Mouse (Mus musculus) forebrain, embryonic 14.5 days (tissue): Measurements from ENCODE around the gene Crygn. TPM values are rescaled to one million over a fixed set of nuclear protein-coding genes. Genes with fewer than 3 reads are reported as not detected.

Experiments
- ATAC-seq: fragments of 200-750 bp; cut with Nextera tagmentation; 2 replicates; pipeline ENCODE4 v1.8.0; 2017; ENCODE audit warnings: mild to moderate bottlenecking, moderate library complexity
- DNase-seq: peaks from one replicate; pipeline ENCODE4 v3.0.0-alpha.2; 2015; ENCODE audit warnings: low spot score
- H3K27ac ChIP-seq: fragments of 300-500 bp; sonication (generic); 2 replicates; pipeline ENCODE4 v1.5.1; 2014; ENCODE audit warnings: low read depth, mild to moderate bottlenecking, control low read depth, low read length, moderate library complexity
- H3K27me3 ChIP-seq: fragments of 300-500 bp; sonication (generic); replicated peaks from 2 replicates; pipeline ENCODE4 v1.6.1; 2014; ENCODE audit warnings: low read length, control low read depth, mixed read lengths; ENCODE audit not compliant: control insufficient read depth, insufficient read depth
- H3K36me3 ChIP-seq: fragments of 300-500 bp; sonication (generic); 2 replicates; pipeline ENCODE4 v1.6.1; 2014; ENCODE audit warnings: low read length, control low read depth; ENCODE audit not compliant: control insufficient read depth, insufficient read depth
- H3K4me1 ChIP-seq: fragments of 300-500 bp; sonication (generic); 2 replicates; pipeline ENCODE4 v1.6.1; 2014; ENCODE audit warnings: antibody characterized with exemption, low read length, control low read depth; ENCODE audit not compliant: control insufficient read depth, insufficient read depth
- H3K4me2 ChIP-seq: fragments of 300-500 bp; sonication (generic); 2 replicates; pipeline ENCODE4 v1.6.1; 2014; ENCODE audit warnings: mild to moderate bottlenecking, control low read depth, low read length
- H3K4me3 ChIP-seq: fragments of 300-500 bp; sonication (generic); 2 replicates; pipeline ENCODE4 v1.5.1; 2014; ENCODE audit warnings: low read depth, low read length, control low read depth
- H3K9ac ChIP-seq: fragments of 300-500 bp; sonication (generic); 2 replicates; pipeline ENCODE4 v1.6.1; 2014; ENCODE audit warnings: mild to moderate bottlenecking, low read length, control low read depth, moderate library complexity
- H3K9me3 ChIP-seq: fragments of 300-500 bp; sonication (generic); replicated peaks from 2 replicates; pipeline ENCODE4 v1.6.1; 2016; ENCODE audit warnings: low read length, control low read depth, mixed read lengths; ENCODE audit not compliant: control insufficient read depth
- WGBS: fragments of 180-500 bp; shearing (Covaris S2); extraction: QIAGEN DNeasy Blood & Tissue Kit; methylation state at CpG from one replicate; pipeline ENCODE4 v1.1.7; 2014; 5-methylcytosine and 5-hydroxymethylcytosine counted together
- polyA plus RNA-seq: library from polyadenylated mRNA; unstranded; fragments of >200 nt; fragmentation: Nextera tagmentation; extraction: Ambion mirVana; gene quantifications from 2 replicates; pipeline ENCODE4 v1.2.1, GENCODE M21; 2014

Crygn gene
- polyA plus RNA-seq, 1 experiment from 2014 or later, result 1.8 TPM

GRCm38 (mm10) chr5:24704615-24705014, 53.2 kb downstream of the Crygn start:
- no peak overlapping the region for H3K9ac ChIP-seq
- WGBS, result 97% methylated on average over 8 of the region's 8 CpGs
- no peak overlapping the region for H3K4me3 ChIP-seq
- H3K9me3 ChIP-seq, result no peaks in the 10 kb centered on the region
- H3K27ac ChIP-seq, result no peak overlapping the region
- H3K27me3 ChIP-seq, result no peaks in the 10 kb centered on the region
- no peaks in the 10 kb centered on the region for H3K4me1 ChIP-seq
- ATAC-seq, result no peak
- H3K36me3 ChIP-seq, result peaks cover 99% of the 10 kb centered on the region
- no peak overlapping the region for H3K4me2 ChIP-seq
- DNase-seq, result no peak

- WGBS, result 93% methylated on average over 3 of the region's 3 CpGs
- DNase-seq (no peak), ATAC-seq (no peak)
- Histone ChIP-seq H3K4me3 (no peak overlapping the region), H3K9me3 (no peaks in the 10 kb centered on the region), H3K4me1 (no peaks in the 10 kb centered on the region), H3K27me3 (no peaks in the 10 kb centered on the region), H3K36me3 (peaks cover 96% of the 10 kb centered on the region), H3K4me2 (no peak overlapping the region), H3K9ac (no peak overlapping the region), H3K27ac (no peak overlapping the region)
Observed at GRCm38 (mm10) chr5:24701271-24701670, 56.5 kb downstream of the Crygn start.

Other genes with a start within 250 kb of the Crygn start
- 0.49 and 0.51 TPM in 2 replicates for gene Gbx1, start 230.8 kb downstream of the Crygn start, polyA plus RNA-seq
- gene Asb10, start 217.0 kb downstream of the Crygn start, polyA plus RNA-seq, result 0.09 and 0.17 TPM in 2 replicates
- gene 4931409K22Rik, start 201.2 kb downstream of the Crygn start, polyA plus RNA-seq, result 0.06 and 0.09 TPM in 2 replicates
- 111 and 112 TPM in 2 replicates for gene Abcf2, start 180.5 kb downstream of the Crygn start, polyA plus RNA-seq
- 10.6 and 13.8 TPM in 2 replicates for gene Chpf2, start 171.3 kb downstream of the Crygn start, polyA plus RNA-seq
- 170 and 177 TPM in 2 replicates for gene Smarcd3, start 133.6 kb downstream of the Crygn start, polyA plus RNA-seq
- gene Nub1, start 72.5 kb downstream of the Crygn start, polyA plus RNA-seq, result 59.8 and 65.3 TPM in 2 replicates
- gene Wdr86, start 27.3 kb downstream of the Crygn start, polyA plus RNA-seq, result 6.1 and 6.4 TPM in 2 replicates
- 229 and 235 TPM in 2 replicates for gene Rheb, start 84.6 kb upstream of the Crygn start, polyA plus RNA-seq